Mouse (Mus musculus) 3T3-L1 (cell line): ENCODE results near the gene Parp14.
A peak's percentile ranks its signal among the peaks of the same experiment; 100 is the strongest.

Experiments
- DNase-seq: peaks from one replicate; pipeline ENCODE4 v3.0.0-alpha.2; 2015; ENCODE audit warnings: low read depth, low spot score

The Parp14 gene

GRCm38 (mm10) chr16:35870581-35871047 is 730 bp downstream of the Parp14 start:
- DNase-seq = peak; percentile 44

GRCm38 (mm10) chr16:35869656-35870055 is 1.7 kb downstream of the Parp14 start:
- no peak for DNase-seq

GRCm38 (mm10) chr16:35869126-35869525 is 2.2 kb downstream of the Parp14 start:
- DNase-seq = peak; percentile 68

GRCm38 (mm10) chr16:35867726-35868125 is 3.6 kb downstream of the Parp14 start:
- DNase-seq = no peak

GRCm38 (mm10) chr16:35862057-35862456 is 9.3 kb downstream of the Parp14 start:
- peak; percentile 33 for DNase-seq

GRCm38 (mm10) chr16:35860236-35860635 is 11.1 kb downstream of the Parp14 start:
- no peak for DNase-seq

- DNase-seq = no peak
These were observed 14.6 kb downstream of the Parp14 start for GRCm38 (mm10) chr16:35856766-35857165.

- DNase-seq = no peak
These were observed 15.5 kb downstream of the Parp14 start for GRCm38 (mm10) chr16:35855846-35856245.

- no peak for DNase-seq
These were observed 24.2 kb downstream of the Parp14 start for GRCm38 (mm10) chr16:35847138-35847537.

GRCm38 (mm10) chr16:35839680-35840079 is 31.7 kb downstream of the Parp14 start:
- DNase-seq = peak; percentile 76

- DNase-seq = no peak
These were observed 36.7 kb downstream of the Parp14 start for GRCm38 (mm10) chr16:35834653-35835052.

- DNase-seq = no peak
These were observed 38.4 kb downstream of the Parp14 start for GRCm38 (mm10) chr16:35832926-35833325.

GRCm38 (mm10) chr16:35829999-35830398 is 41.3 kb downstream of the Parp14 start:
- DNase-seq = no peak

GRCm38 (mm10) chr16:35817255-35818089 is 53.9 kb downstream of the Parp14 start:
- peak; percentile 87 for DNase-seq

GRCm38 (mm10) chr16:35813119-35813518 is 58.2 kb downstream of the Parp14 start:
- peak; percentile 31 for DNase-seq

- DNase-seq = no peak
These were observed 62.5 kb downstream of the Parp14 start for GRCm38 (mm10) chr16:35808838-35809237.

- no peak for DNase-seq
These were observed 63.7 kb downstream of the Parp14 start for GRCm38 (mm10) chr16:35807663-35807992.

- no peak for DNase-seq
These were observed 64.2 kb downstream of the Parp14 start for GRCm38 (mm10) chr16:35806973-35807662.

- no peak for DNase-seq
These were observed 67.6 kb downstream of the Parp14 start for GRCm38 (mm10) chr16:35803723-35804122.

GRCm38 (mm10) chr16:35802163-35802562 is 69.2 kb downstream of the Parp14 start:
- DNase-seq = no peak

- no peak for DNase-seq
These were observed 79.3 kb downstream of the Parp14 start for GRCm38 (mm10) chr16:35791962-35792521.

- no peak for DNase-seq
These were observed 83.0 kb downstream of the Parp14 start for GRCm38 (mm10) chr16:35788330-35788729.
